Mouse (Mus musculus) forebrain, embryonic 15.5 days (tissue): ENCODE results near the gene Bri3bp. TPM values are rescaled to one million over a fixed set of nuclear protein-coding genes. Genes with fewer than 3 reads are reported as not detected.

ENCODE experiments used
- ATAC-seq: fragments of 200-750 bp; cut with Nextera tagmentation; replicated peaks from 2 replicates; pipeline ENCODE4 v1.8.0; 2017; ENCODE audit warnings: mild to moderate bottlenecking, moderate TSS enrichment, moderate library complexity
- H3K27ac ChIP-seq: fragments of 300-500 bp; sonication (generic); replicated peaks from 2 replicates; pipeline ENCODE4 v1.5.1; 2015; ENCODE audit warnings: mild to moderate bottlenecking, inconsistent platforms
- H3K27me3 ChIP-seq: fragments of 300-500 bp; sonication (generic); 2 replicates; pipeline ENCODE4 v1.6.1; 2015; ENCODE audit warnings: inconsistent platforms
- H3K36me3 ChIP-seq: fragments of 300-500 bp; sonication (generic); 2 replicates; pipeline ENCODE4 v1.6.1; 2015; ENCODE audit warnings: mild to moderate bottlenecking, inconsistent platforms
- H3K4me1 ChIP-seq: fragments of 300-500 bp; sonication (generic); 2 replicates; pipeline ENCODE4 v1.6.1; 2015; ENCODE audit warnings: inconsistent platforms
- H3K4me2 ChIP-seq: fragments of 300-500 bp; sonication (generic); replicated peaks from 2 replicates; pipeline ENCODE4 v1.6.1; 2015; ENCODE audit warnings: mild to moderate bottlenecking, inconsistent platforms
- H3K4me3 ChIP-seq: fragments of 300-500 bp; sonication (generic); 2 replicates; pipeline ENCODE4 v1.5.1; 2015; ENCODE audit warnings: mild to moderate bottlenecking, inconsistent platforms
- H3K9ac ChIP-seq: fragments of 300-500 bp; sonication (generic); replicated peaks from 2 replicates; pipeline ENCODE4 v1.6.1; 2015; ENCODE audit warnings: mild to moderate bottlenecking, inconsistent platforms
- H3K9me3 ChIP-seq: fragments of 300-500 bp; sonication (generic); 2 replicates; pipeline ENCODE4 v1.6.1; 2016; ENCODE audit warnings: inconsistent platforms
- WGBS: fragments of 180-500 bp; shearing (Covaris S2); methylation state at CpG from one replicate; pipeline ENCODE4 v1.1.7; 2015; ENCODE audit warnings: mixed read lengths; 5-methylcytosine and 5-hydroxymethylcytosine counted together
- polyA plus RNA-seq: library from polyadenylated mRNA; unstranded; fragments of >200 nt; fragmentation: Nextera tagmentation; extraction: Ambion mirVana; gene quantifications from 2 replicates; pipeline ENCODE4 v1.2.1, GENCODE M21; 2015

The Bri3bp gene
- polyA plus RNA-seq, 1 experiment from 2014 or later = 35.9 TPM

GRCm38 (mm10) chr5:125403481-125404465 lies 37.6 kb upstream of the Bri3bp start:
- Histone ChIP-seq H3K27ac (peak overlapping the region; percentile 38; the same call in 1 of the 2 replicates), H3K9me3 (no peaks in the 10 kb centered on the region), H3K27me3 (no peaks in the 10 kb centered on the region), H3K9ac (peak overlapping the region; percentile 35), H3K36me3 (no peaks in the 10 kb centered on the region), H3K4me1 (peaks cover 17% of the 10 kb centered on the region), H3K4me3 (peak overlapping the region; percentile 60), H3K4me2 (peak overlapping the region; percentile 66)
- WGBS = 11% methylated on average over 31 of the region's 31 CpGs
- no peak; the same call in 1 of the 2 replicates for ATAC-seq

GRCm38 (mm10) chr5:125404536-125404902 lies 36.8 kb upstream of the Bri3bp start:
- Histone ChIP-seq H3K4me2 (peak overlapping the region; percentile 66), H3K27me3 (no peaks in the 10 kb centered on the region), H3K9ac (peak overlapping the region; percentile 61), H3K4me3 (peak overlapping the region; percentile 60), H3K4me1 (peaks cover 17% of the 10 kb centered on the region), H3K27ac (peak overlapping the region; percentile 93), H3K36me3 (no peaks in the 10 kb centered on the region), H3K9me3 (no peaks in the 10 kb centered on the region)
- ATAC-seq = no peak
- under 1% methylated on average over 7 of the region's 7 CpGs for WGBS

- H3K27ac ChIP-seq = peak overlapping the region; percentile 93
- under 1% methylated on average over 28 of the region's 28 CpGs for WGBS
- ATAC-seq = peak; percentile 33; the same call in 1 of the 2 replicates
These were observed 36.3 kb upstream of the Bri3bp start for GRCm38 (mm10) chr5:125404903-125405545.

GRCm38 (mm10) chr5:125405546-125406248 lies 35.7 kb upstream of the Bri3bp start:
- H3K27ac ChIP-seq = peak overlapping the region; percentile 93
- H3K9me3 ChIP-seq = no peaks in the 10 kb centered on the region
- peaks cover 17% of the 10 kb centered on the region for H3K4me1 ChIP-seq
- no peaks in the 10 kb centered on the region for H3K36me3 ChIP-seq
- no peaks in the 10 kb centered on the region for H3K27me3 ChIP-seq
- peak overlapping the region; percentile 60 for H3K4me3 ChIP-seq
- under 1% methylated on average over 31 of the region's 31 CpGs for WGBS
- peak overlapping the region; percentile 69 for H3K4me2 ChIP-seq
- H3K9ac ChIP-seq = peak overlapping the region; percentile 61
- ATAC-seq = peak; percentile 70

More at GRCm38 (mm10) chr5:125404903-125405545, 36.3 kb upstream of the Bri3bp start:
- H3K4me2 ChIP-seq = peak overlapping the region; percentile 66
- no peaks in the 10 kb centered on the region for H3K9me3 ChIP-seq
- H3K9ac ChIP-seq = peak overlapping the region; percentile 61
- no peaks in the 10 kb centered on the region for H3K36me3 ChIP-seq
- no peaks in the 10 kb centered on the region for H3K27me3 ChIP-seq
- peak overlapping the region; percentile 60 for H3K4me3 ChIP-seq
- H3K4me1 ChIP-seq = peaks cover 17% of the 10 kb centered on the region

GRCm38 (mm10) chr5:125406322-125407016 lies 34.9 kb upstream of the Bri3bp start:
- H3K36me3 ChIP-seq = no peaks in the 10 kb centered on the region
- peak overlapping the region; percentile 60 for H3K4me3 ChIP-seq
- ATAC-seq = peak; percentile 39; the same call in 1 of the 2 replicates
- peak overlapping the region; percentile 93 for H3K27ac ChIP-seq
- H3K4me2 ChIP-seq = peak overlapping the region; percentile 69
- H3K9me3 ChIP-seq = no peaks in the 10 kb centered on the region
- WGBS = under 1% methylated on average over 20 of the region's 20 CpGs
- H3K4me1 ChIP-seq = peaks cover 17% of the 10 kb centered on the region
- no peaks in the 10 kb centered on the region for H3K27me3 ChIP-seq
- H3K9ac ChIP-seq = peak overlapping the region; percentile 59

GRCm38 (mm10) chr5:125407020-125407830 lies 34.1 kb upstream of the Bri3bp start:
- no peak for ATAC-seq
- WGBS = 60% methylated on average over 13 of the region's 13 CpGs
- peak overlapping the region; percentile 69 for H3K4me2 ChIP-seq
- H3K27me3 ChIP-seq = no peaks in the 10 kb centered on the region
- H3K9me3 ChIP-seq = no peaks in the 10 kb centered on the region
- peak overlapping the region; percentile 59 for H3K9ac ChIP-seq
- H3K27ac ChIP-seq = peak overlapping the region; percentile 93
- peaks cover 17% of the 10 kb centered on the region for H3K4me1 ChIP-seq
- H3K36me3 ChIP-seq = no peaks in the 10 kb centered on the region
- peak overlapping the region; percentile 60 for H3K4me3 ChIP-seq

GRCm38 (mm10) chr5:125407910-125408575 lies 33.3 kb upstream of the Bri3bp start:
- Histone ChIP-seq H3K4me3 (no peak overlapping the region), H3K27me3 (no peaks in the 10 kb centered on the region), H3K36me3 (peaks cover 3% of the 10 kb centered on the region; the same call in 1 of the 2 replicates), H3K27ac (peak overlapping the region; percentile 13; the same call in 1 of the 2 replicates), H3K9me3 (no peaks in the 10 kb centered on the region), H3K4me2 (no peak overlapping the region), H3K4me1 (peaks cover 17% of the 10 kb centered on the region), H3K9ac (no peak overlapping the region)
- 73% methylated on average over 14 of the region's 14 CpGs for WGBS
- ATAC-seq = no peak

- peaks cover 15% of the 10 kb centered on the region for H3K4me1 ChIP-seq
- H3K9me3 ChIP-seq = no peaks in the 10 kb centered on the region
- H3K27me3 ChIP-seq = no peaks in the 10 kb centered on the region
- H3K4me2 ChIP-seq = peak overlapping the region; percentile 8; the same call in 1 of the 2 replicates
- ATAC-seq = peak; percentile 5; the same call in 1 of the 2 replicates
- under 1% methylated on average over 13 of the region's 13 CpGs for WGBS
- peak overlapping the region; percentile 53; the same call in 1 of the 2 replicates for H3K27ac ChIP-seq
- peaks cover 10% of the 10 kb centered on the region for H3K36me3 ChIP-seq
- H3K9ac ChIP-seq = no peak overlapping the region
- peak overlapping the region; percentile 27 for H3K4me3 ChIP-seq
These were observed 32.5 kb upstream of the Bri3bp start for GRCm38 (mm10) chr5:125408842-125409241.

GRCm38 (mm10) chr5:125409348-125410090 lies 31.8 kb upstream of the Bri3bp start:
- Histone ChIP-seq H3K36me3 (peaks cover 15% of the 10 kb centered on the region), H3K4me2 (no peak overlapping the region), H3K4me3 (peak overlapping the region; percentile 27), H3K9me3 (no peaks in the 10 kb centered on the region), H3K27me3 (no peaks in the 10 kb centered on the region), H3K9ac (no peak overlapping the region), H3K27ac (peak overlapping the region; percentile 53; the same call in 1 of the 2 replicates), H3K4me1 (peaks cover 13% of the 10 kb centered on the region)
- no peak for ATAC-seq
- WGBS = 11% methylated on average over 20 of the region's 20 CpGs
